Mouse (Mus musculus) liver, embryonic 16.5 days (tissue): ENCODE measurements around the gene Pef1. TPM values are rescaled to one million over a fixed set of nuclear protein-coding genes. Genes with fewer than 3 reads are reported as not detected.
A peak's percentile ranks its signal among the peaks of the same experiment; 100 is the strongest.

ENCODE experiments used
- ATAC-seq: fragments of 200-750 bp; cut with Nextera tagmentation; 2 replicates; pipeline ENCODE4 v1.8.0; 2017; ENCODE audit warnings: low read depth, mild to moderate bottlenecking, moderate number of reproducible peaks, moderate library complexity
- H3K27ac ChIP-seq: fragments of 300-500 bp; sonication (generic); 2 replicates; pipeline ENCODE4 v1.5.1; 2014; ENCODE audit warnings: mild to moderate bottlenecking, low read length
- H3K27me3 ChIP-seq: fragments of 300-500 bp; sonication (generic); 2 replicates; pipeline ENCODE4 v1.6.1; 2014; ENCODE audit warnings: low read depth, low read length, mixed read lengths; ENCODE audit not compliant: control insufficient read depth, insufficient read depth
- H3K36me3 ChIP-seq: fragments of 300-500 bp; sonication (generic); 2 replicates; pipeline ENCODE4 v1.6.1; 2014; ENCODE audit warnings: mild to moderate bottlenecking; ENCODE audit not compliant: control insufficient read depth, insufficient read depth
- H3K4me1 ChIP-seq: fragments of 300-500 bp; sonication (generic); 2 replicates; pipeline ENCODE4 v1.6.1; 2014; ENCODE audit warnings: low read depth, low read length, mixed read lengths; ENCODE audit not compliant: control insufficient read depth
- H3K4me2 ChIP-seq: fragments of 300-500 bp; sonication (generic); 2 replicates; pipeline ENCODE4 v1.6.1; 2014; ENCODE audit warnings: low read depth, low read length, mixed read lengths
- H3K4me3 ChIP-seq: fragments of 300-500 bp; sonication (generic); 2 replicates; pipeline ENCODE4 v1.5.1; 2014; ENCODE audit warnings: low read depth, mild to moderate bottlenecking, low read length
- H3K9ac ChIP-seq: fragments of 300-500 bp; sonication (generic); 2 replicates; pipeline ENCODE4 v1.6.1; 2014; ENCODE audit warnings: low read depth, low read length
- H3K9me3 ChIP-seq: fragments of 300-500 bp; sonication (generic); replicated peaks from 2 replicates; pipeline ENCODE4 v1.6.1; 2016; ENCODE audit warnings: low read length; ENCODE audit not compliant: control insufficient read depth
- WGBS: fragments of 180-500 bp; shearing (Covaris S2); extraction: QIAGEN DNeasy Blood & Tissue Kit; methylation state at CpG from one replicate; pipeline ENCODE4 v1.1.7; 2014; ENCODE audit not compliant: insufficient replicate concordance; 5-methylcytosine and 5-hydroxymethylcytosine counted together
- polyA plus RNA-seq: library from polyadenylated mRNA; unstranded; fragments of >200 nt; fragmentation: Nextera tagmentation; extraction: Ambion mirVana; gene quantifications from 2 replicates; pipeline ENCODE4 v1.2.1, GENCODE M21; 2015

Pef1 gene
- polyA plus RNA-seq, 1 experiment from 2014 or later: 43.6 TPM

GRCm38 (mm10) chr4:130138441-130139213 lies 36.3 kb downstream of the Pef1 start:
- no peak for ATAC-seq
- H3K9ac ChIP-seq: no peak overlapping the region
- H3K4me3 ChIP-seq: no peak overlapping the region
- H3K4me2 ChIP-seq: no peak overlapping the region
- no peaks in the 10 kb centered on the region for H3K36me3 ChIP-seq
- H3K27ac ChIP-seq: no peak overlapping the region
- 1% methylated on average over 53 of the region's 57 CpGs for WGBS
- H3K4me1 ChIP-seq: no peaks in the 10 kb centered on the region; the same call in 1 of the 2 replicates
- peaks cover 39% of the 10 kb centered on the region for H3K27me3 ChIP-seq
- H3K9me3 ChIP-seq: no peaks in the 10 kb centered on the region

GRCm38 (mm10) chr4:130139214-130139492 lies 36.8 kb downstream of the Pef1 start, which contains the start of gene Hcrtr1:
Gene Hcrtr1 (minus strand): TSS chr4:130139359.
- Histone ChIP-seq H3K27ac (no peak within 1 kb of the TSS), H3K27me3 (peaks cover 39% of the 10 kb centered on the region), H3K36me3 (no peaks in the 10 kb centered on the region), H3K9me3 (no peaks in the 10 kb centered on the region), H3K4me2 (no peak within 1 kb of the TSS), H3K9ac (no peak within 1 kb of the TSS), H3K4me3 (no peak within 1 kb of the TSS), H3K4me1 (no peaks in the 10 kb centered on the region; the same call in 1 of the 2 replicates)
- ATAC-seq: no peak
- WGBS: 11% methylated on average over 13 of the region's 15 CpGs

DNA sequence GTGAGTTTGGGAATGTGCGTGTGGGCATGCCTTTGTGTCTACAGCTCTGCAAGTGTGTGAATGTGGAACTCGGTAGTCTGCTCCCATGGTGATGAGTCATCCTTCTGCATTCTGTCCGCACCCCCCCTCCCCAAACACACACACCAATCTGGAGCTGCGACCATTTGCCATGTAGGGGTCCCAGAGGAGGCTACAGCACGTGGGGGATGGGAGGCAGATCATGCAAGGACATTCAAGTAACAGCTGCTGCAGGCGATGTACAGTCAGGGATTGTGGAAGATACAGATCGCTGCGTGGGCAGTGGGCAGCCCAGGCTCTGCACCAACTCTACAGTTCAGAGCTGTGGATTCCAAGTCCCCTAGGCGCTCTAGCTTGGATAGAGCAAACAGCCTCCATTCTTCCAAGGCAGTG lies 38.6 kb downstream of the Pef1 start:
- Histone ChIP-seq H3K9ac (no peak overlapping the region), H3K4me2 (no peak overlapping the region), H3K27ac (no peak overlapping the region), H3K4me3 (no peak overlapping the region), H3K4me1 (no peaks in the 10 kb centered on the region; the same call in 1 of the 2 replicates), H3K27me3 (peaks cover 39% of the 10 kb centered on the region), H3K9me3 (0 out of 2 replicates have a peak, but pooled peaks cover 2% of the 10 kb centered on the region), H3K36me3 (no peaks in the 10 kb centered on the region)
- 39% methylated on average over 9 of the region's 9 CpGs for WGBS
- ATAC-seq: no peak

GRCm38 (mm10) chr4:130141786-130142185 lies 39.4 kb downstream of the Pef1 start:
- peaks cover 39% of the 10 kb centered on the region for H3K27me3 ChIP-seq
- no peak for ATAC-seq
- WGBS: 39% methylated on average over 3 of the region's 3 CpGs

GRCm38 (mm10) chr4:130148405-130148804 lies 46.0 kb downstream of the Pef1 start:
- WGBS: 24% methylated on average over 10 of the region's 10 CpGs

More at GRCm38 (mm10) chr4:130141786-130142185, 39.4 kb downstream of the Pef1 start:
- Histone ChIP-seq H3K4me3 (no peak overlapping the region), H3K4me1 (no peaks in the 10 kb centered on the region; the same call in 1 of the 2 replicates), H3K9me3 (0 out of 2 replicates have a peak, but pooled peaks cover 2% of the 10 kb centered on the region), H3K36me3 (no peaks in the 10 kb centered on the region), H3K4me2 (no peak overlapping the region), H3K27ac (no peak overlapping the region), H3K9ac (no peak overlapping the region)

DNA sequence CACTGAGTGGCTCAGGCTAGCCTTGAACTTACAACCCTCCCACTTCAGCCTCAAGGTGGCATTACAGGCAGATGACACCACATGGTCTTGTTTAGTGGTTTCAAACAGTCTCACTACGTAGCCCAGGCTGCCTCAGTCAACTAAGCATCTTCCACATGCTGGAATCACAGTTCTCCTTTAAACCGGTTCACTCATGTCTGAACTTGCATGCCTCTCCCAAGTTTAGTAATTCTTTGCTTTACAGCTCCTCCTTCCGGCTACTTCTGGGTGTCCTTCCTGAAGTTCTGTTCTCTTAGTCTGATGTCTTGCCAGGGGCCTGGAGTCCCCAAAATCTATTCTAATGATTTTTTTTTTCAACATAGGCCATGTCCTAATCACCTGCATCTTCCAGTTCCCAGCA lies 51.9 kb downstream of the Pef1 start:
- 62% methylated on average over 3 of the region's 3 CpGs for WGBS
- peaks cover 7% of the 10 kb centered on the region for H3K27me3 ChIP-seq
- ATAC-seq: no peak

More at GRCm38 (mm10) chr4:130148405-130148804, 46.0 kb downstream of the Pef1 start:
- no peak overlapping the region for H3K4me2 ChIP-seq
- H3K36me3 ChIP-seq: no peaks in the 10 kb centered on the region
- H3K27ac ChIP-seq: no peak overlapping the region
- H3K9ac ChIP-seq: no peak overlapping the region
- no peak overlapping the region for H3K4me3 ChIP-seq
- H3K27me3 ChIP-seq: peaks cover 7% of the 10 kb centered on the region
- ATAC-seq: no peak
- H3K4me1 ChIP-seq: no peaks in the 10 kb centered on the region
- H3K9me3 ChIP-seq: 0 out of 2 replicates have a peak, but pooled peaks cover 2% of the 10 kb centered on the region

DNA sequence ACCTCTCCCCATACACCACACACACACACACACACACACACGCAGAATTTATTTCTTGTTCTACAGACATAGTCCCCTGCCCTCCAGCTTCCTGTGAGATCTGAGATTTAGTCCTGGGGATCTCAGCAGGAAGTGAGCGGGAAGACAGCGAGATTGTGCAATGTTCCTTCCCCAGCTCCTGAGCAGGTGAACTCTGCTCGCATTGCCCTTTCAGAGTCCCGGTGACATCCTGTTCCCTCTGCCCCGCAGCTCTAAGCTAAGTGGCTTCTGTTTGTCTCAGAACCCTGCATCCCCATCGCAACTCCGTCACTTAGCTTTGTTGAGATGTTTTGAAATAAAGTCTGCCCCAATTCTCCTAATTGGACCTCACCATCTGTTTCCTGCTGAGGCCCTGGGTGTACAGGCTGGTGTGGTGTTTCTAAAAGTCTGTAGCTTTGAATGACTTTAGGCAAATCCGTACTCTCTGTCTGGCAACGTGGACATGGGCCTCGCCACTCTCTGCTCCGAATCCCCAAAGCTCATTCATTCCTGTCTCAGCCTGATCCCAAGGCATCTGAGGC lies 54.5 kb downstream of the Pef1 start:
- Histone ChIP-seq H3K36me3 (no peaks in the 10 kb centered on the region), H3K9ac (no peak overlapping the region), H3K27me3 (peaks cover 7% of the 10 kb centered on the region), H3K9me3 (no peaks in the 10 kb centered on the region), H3K27ac (no peak overlapping the region), H3K4me1 (no peaks in the 10 kb centered on the region), H3K4me2 (no peak overlapping the region), H3K4me3 (no peak overlapping the region)
- ATAC-seq: no peak
- 24% methylated on average over 12 of the region's 12 CpGs for WGBS

More for the DNA sequence above, 51.9 kb downstream of the Pef1 start:
- H3K27ac ChIP-seq: no peak overlapping the region
- H3K9ac ChIP-seq: no peak overlapping the region
- H3K4me1 ChIP-seq: no peaks in the 10 kb centered on the region
- H3K4me3 ChIP-seq: no peak overlapping the region
- no peaks in the 10 kb centered on the region for H3K9me3 ChIP-seq
- no peaks in the 10 kb centered on the region for H3K36me3 ChIP-seq
- no peak overlapping the region for H3K4me2 ChIP-seq

GRCm38 (mm10) chr4:130161349-130161748 lies 59.0 kb downstream of the Pef1 start:
- WGBS: 44% methylated on average over 4 of the region's 4 CpGs
- Histone ChIP-seq H3K4me3 (no peak overlapping the region), H3K9me3 (no peaks in the 10 kb centered on the region), H3K4me1 (no peaks in the 10 kb centered on the region; the same call in 1 of the 2 replicates), H3K27me3 (peaks cover 21% of the 10 kb centered on the region), H3K36me3 (no peaks in the 10 kb centered on the region), H3K27ac (no peak overlapping the region), H3K4me2 (no peak overlapping the region), H3K9ac (no peak overlapping the region)
- ATAC-seq: no peak

DNA sequence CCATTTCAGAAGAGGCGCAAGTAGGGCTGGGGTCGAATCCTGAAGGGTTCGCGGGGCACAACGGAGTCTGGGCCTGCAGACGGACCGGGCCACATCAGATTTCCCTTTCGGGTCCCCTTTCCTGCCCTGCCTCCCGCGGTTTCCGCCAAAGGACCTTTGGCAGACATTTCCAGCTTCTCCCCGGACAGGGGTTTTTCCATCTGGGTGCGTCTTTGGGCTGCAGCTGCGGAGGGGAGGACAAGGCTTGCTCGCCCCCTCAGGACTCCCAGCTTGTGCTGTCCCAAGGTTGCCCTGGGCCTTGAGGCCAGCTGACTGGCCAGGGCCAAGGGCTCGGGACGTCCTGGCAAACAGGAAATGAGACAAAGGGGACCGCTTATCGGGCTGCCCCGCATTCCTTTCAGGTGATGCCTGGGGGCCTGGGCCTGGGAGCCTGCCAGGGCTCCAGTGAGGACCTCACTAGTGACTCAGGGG lies 61.1 kb downstream of the Pef1 start:
- no peaks in the 10 kb centered on the region; the same call in 1 of the 2 replicates for H3K4me1 ChIP-seq
- H3K4me2 ChIP-seq: peak overlapping the region; percentile 15
- no peak overlapping the region for H3K4me3 ChIP-seq
- no peak overlapping the region for H3K9ac ChIP-seq
- WGBS: 5% methylated on average over 20 of the region's 20 CpGs
- H3K27me3 ChIP-seq: peaks cover 27% of the 10 kb centered on the region
- H3K27ac ChIP-seq: no peak overlapping the region
- H3K9me3 ChIP-seq: no peaks in the 10 kb centered on the region
- ATAC-seq: no peak
- H3K36me3 ChIP-seq: peaks cover 3% of the 10 kb centered on the region; the same call in 1 of the 2 replicates
